Mouse (Mus musculus) naive thymus-derived CD4-positive, alpha-beta T cell, adult 2 months (primary cell): ENCODE measurements around the gene Bmpr1b.

Experiments used
- DNase-seq: peaks from one replicate; pipeline ENCODE4 v3.0.0-alpha.2; 2011; ENCODE audit warnings: low read depth

The Bmpr1b gene

GRCm38 (mm10) chr3:142168863-142169521 is at the start of gene Bmpr1b:
Gene Bmpr1b (minus strand): TSS chr3:142169425.
- DNase-seq = no peak

DNA sequence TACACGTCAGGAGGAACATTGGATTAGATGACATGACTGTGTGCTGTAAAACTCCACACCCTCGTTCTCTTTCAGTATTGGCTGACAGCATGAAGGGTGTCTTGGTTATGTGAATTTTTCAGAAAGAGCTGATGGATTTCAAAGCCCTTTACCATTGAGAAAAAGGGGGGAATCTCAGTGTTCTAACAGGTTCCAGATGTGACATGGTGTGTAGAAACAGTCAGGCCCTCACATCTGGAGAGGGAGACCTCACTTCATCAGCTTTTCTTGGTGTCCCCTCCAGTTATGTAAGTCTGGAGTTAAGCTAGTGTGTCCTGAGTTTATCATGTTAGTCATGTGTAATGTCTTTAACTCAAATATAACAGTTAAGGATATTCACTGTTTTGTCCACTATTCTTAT is 43.6 kb upstream of the Bmpr1b start:
- no peak for DNase-seq

DNA sequence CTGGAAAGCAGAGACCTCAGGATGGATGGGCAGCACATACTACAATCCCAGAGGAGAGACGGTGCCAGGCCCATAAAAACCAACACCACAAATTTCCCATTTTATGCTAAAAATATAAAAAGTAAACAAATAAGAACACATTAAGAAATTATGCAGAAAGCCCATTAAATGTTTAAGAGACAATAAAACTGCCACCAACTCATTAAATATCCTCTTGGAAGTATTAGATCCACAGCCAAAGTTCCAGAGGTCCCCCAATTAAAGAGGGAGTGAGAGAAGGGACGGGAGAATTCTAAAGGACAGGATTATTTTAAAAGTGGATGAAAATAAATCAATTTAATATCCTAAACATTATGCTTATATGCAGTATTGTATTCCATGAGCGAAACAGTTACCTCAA is 43.0 kb upstream of the Bmpr1b start:
- DNase-seq = no peak

- DNase-seq = no peak
These were observed 40.8 kb upstream of the Bmpr1b start for GRCm38 (mm10) chr3:142209981-142210380.

GRCm38 (mm10) chr3:142209057-142209456 is 39.8 kb upstream of the Bmpr1b start:
- no peak for DNase-seq

- no peak for DNase-seq
These were observed 38.3 kb upstream of the Bmpr1b start for GRCm38 (mm10) chr3:142207488-142207887.

DNA sequence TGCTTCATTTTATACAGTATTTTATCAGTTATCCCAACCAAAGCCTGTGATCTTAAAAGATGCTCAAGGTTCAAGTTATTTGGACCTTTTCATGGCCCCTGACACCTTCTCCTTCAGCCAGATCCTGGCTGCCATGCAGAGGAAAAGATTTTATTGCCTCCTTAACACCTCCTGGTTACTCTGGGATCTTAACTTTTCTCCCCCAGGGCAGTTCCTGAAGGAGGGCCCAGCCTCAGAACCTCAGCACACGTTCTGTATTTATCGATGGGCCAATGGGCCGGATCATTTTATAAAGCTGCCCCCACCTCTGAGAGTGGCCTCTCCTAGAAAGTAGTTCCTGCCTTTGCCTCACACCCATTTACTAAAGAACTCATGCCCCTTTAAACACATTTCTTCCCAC is 37.1 kb upstream of the Bmpr1b start:
- no peak for DNase-seq

GRCm38 (mm10) chr3:142196142-142196541 is 26.9 kb upstream of the Bmpr1b start:
- DNase-seq = no peak

DNA sequence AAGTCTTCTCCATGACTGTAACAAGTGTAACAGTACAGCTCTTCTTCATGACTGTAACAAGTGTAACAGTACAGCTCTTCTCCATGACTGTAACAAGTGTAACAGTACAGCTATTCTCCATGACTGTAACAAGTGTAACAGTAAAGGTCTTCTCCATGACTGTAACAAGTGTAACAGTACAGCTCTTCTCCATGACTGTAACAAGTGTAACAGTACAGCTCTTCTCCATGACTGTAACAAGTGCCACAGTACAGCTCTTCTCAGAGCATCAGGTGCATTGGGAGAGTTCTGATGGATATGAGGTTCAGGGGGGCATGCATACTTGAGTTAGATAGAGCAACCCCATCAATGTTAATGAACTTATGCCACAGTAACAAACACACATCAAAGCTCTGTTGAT is 22.4 kb upstream of the Bmpr1b start:
- peak; percentile 4 for DNase-seq

- DNase-seq = no peak
These were observed 17.3 kb upstream of the Bmpr1b start for GRCm38 (mm10) chr3:142186551-142186950.

DNA sequence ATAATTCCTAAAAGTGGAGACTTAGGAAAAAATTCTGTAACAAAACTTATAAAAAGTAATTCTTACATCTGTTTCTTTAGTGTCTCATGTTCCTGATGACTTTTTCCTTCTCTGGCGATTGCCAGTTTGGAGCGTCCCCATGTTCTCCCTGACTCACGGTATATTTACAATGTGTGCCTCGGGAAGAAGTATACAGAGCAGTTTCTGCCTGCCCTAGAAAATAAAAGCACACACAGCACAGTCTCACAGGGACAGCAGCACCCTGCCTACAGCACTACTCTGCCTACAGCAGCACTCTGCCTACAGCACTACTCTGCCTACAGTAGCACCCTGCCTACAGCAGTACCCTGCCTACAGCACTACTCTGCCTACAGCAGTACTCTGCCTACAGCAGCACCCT is 4.8 kb upstream of the Bmpr1b start:
- DNase-seq = no peak

- DNase-seq = no peak
These were observed 868 bp downstream of the Bmpr1b start for GRCm38 (mm10) chr3:142168251-142168862.

DNA sequence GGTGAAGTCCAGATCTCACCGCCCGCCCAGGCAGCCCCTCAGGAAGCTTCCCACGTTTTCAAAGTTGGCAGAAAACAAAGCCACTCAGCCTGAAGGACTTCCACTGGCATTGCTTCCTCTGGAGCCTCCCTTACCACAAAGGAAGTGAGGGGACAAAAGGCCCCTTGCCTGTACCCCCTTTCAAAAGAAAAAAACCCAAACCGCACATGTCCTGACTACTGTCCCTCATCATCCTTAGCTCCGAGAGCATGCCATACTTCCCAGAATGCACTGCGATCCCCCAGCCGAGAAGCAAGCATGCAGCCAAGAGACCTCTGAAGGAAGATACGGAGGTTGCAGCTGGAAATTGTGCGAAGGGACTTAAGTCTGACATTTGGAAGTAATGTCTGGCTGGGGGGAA is 4.2 kb downstream of the Bmpr1b start:
- DNase-seq = no peak

GRCm38 (mm10) chr3:142163896-142164295 is 5.3 kb downstream of the Bmpr1b start:
- no peak for DNase-seq

- DNase-seq = no peak
These were observed 7.8 kb downstream of the Bmpr1b start for GRCm38 (mm10) chr3:142161405-142161804.

GRCm38 (mm10) chr3:142151980-142152379 is 17.2 kb downstream of the Bmpr1b start:
- no peak for DNase-seq

DNA sequence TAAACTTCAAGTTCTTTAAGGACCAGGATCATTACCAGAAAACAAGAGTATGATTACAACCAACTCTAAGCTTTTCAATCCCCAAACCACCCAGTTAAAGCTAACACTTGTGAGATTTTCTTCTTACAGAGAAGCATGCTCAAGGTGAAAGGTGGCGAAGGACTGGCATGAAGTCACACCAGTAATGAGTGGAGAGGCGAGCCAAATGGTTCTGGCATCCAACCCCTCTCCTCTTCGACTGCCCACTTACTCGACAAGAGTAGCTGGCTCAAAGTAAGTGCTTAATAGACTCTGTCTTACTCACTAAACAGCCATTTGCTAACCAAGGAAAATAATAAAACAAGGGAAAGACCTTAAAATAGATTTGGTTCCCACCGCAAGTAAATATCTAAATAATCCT is 30.4 kb downstream of the Bmpr1b start:
- DNase-seq = no peak

GRCm38 (mm10) chr3:142126379-142126778 is 42.8 kb downstream of the Bmpr1b start:
- no peak for DNase-seq

GRCm38 (mm10) chr3:142125556-142125955 is 43.7 kb downstream of the Bmpr1b start:
- DNase-seq = no peak

- DNase-seq = no peak
These were observed 45.0 kb downstream of the Bmpr1b start for GRCm38 (mm10) chr3:142124255-142124654.

DNA sequence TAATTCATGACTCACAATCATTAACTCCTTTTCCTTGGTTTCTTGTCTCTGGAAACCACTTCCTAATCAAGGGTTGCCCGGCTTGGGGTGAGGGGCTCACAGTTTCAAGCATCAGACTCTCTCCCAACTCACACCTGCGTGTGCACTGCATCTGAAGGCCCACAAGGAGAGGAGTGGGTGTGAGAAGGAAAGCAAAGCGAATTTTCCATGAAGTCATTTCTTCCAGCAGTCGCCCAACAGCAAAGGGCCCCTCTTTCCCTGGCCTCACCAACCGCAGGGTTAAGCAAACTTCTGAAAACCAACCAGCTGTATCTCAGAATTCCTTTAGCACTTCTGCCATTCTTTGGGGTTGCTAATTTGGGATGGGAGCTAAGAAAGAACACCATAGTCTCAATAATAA is 46.8 kb downstream of the Bmpr1b start:
- no peak for DNase-seq

- no peak for DNase-seq
These were observed 48.4 kb downstream of the Bmpr1b start for GRCm38 (mm10) chr3:142120795-142121194.

DNA sequence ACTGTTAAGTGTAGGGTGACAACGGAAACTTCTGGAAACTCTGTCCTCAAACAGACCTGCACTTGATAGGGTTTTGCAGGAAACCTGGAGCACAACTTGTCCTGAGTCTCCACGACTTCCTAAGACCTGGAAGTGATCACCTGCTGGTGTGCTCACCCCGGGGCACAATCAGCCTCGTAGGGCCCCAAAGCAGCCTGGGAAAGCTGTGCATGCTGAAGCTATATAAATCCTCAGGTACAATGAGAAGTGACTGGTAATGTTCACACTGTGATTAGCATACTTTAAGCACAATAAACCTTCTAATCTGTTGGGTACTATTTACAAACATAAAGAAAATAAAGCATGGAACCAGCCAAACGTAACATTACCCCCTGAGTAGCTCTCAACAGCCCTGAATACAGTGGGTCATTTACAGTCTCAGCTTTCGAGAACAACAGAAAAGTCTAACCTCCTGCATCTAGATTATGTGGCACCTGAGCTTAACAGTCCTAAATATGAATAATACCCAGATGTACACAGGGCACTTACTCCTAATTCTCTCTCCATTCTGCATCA is 54.4 kb downstream of the Bmpr1b start:
- no peak for DNase-seq

DNA sequence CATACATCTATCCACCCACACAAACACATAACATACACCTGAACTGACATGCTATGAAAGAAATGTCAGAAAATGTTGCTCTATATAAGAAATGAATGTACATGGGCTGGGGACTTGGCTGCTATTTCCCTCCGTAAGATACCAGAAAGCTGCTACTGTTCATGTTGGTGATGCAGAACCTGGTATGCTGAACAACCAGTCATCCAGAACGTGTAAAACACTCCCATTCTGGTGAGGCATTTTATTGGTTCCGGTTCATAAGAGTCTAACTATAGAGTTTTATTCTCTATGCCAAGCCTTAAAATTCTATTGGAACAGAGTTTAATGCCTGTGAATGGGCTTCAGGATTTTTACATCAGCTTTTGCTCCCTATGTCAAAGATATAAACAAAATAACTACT is 55.0 kb downstream of the Bmpr1b start:
- DNase-seq = no peak
